Mouse (Mus musculus): ENCODE measurements around the gene Sh3kbp1. TPM values are rescaled to one million over a fixed set of nuclear protein-coding genes. Genes with fewer than 3 reads are reported as not detected.

The Sh3kbp1 gene
- total and polyA plus RNA-seq, 2 experiments from 2014 or later: 46.7 to 58.8 TPM

DNA sequence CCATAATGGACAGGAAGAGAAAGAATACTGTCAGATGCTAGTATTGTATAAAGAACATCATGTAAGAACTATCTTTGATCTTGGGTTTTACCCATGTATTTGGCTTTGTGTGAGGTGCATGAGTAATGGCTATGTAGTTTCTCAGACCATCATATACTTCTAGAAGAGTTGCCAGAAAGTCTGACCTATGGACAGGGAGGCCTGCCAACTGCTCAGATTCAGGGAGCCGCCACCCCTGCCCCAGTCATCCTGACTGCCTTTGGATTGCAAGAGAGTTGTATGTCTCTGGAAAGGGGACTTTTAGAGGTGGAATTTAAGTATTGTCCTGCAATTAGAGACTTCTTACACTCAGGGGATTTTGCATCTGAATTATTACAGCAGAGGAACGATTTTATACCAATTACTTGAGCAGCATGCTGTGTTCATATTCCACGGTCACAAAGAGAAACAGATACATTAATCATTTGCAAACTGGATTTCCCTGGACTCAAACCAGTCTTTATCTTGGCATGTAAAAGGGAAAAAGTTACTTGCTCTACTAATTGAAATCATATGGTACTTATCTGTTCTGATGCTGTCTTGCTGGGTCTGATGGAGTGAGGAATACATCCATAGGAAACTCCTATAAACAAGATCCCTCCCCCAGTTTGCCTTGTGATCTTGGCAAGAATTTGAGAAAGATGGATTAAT is 233.9 kb downstream of the Sh3kbp1 start:
- Histone ChIP-seq H3K9ac (no peak overlapping the region), H3K36me3 (ENCODE audit: insufficient read depth) (no peaks in the 10 kb centered on the region), H3K9me3 (ENCODE audit: low read length) (no peaks in the 10 kb centered on the region), H3K4me1 (ENCODE audit: insufficient read depth) (no peaks in the 10 kb centered on the region), H3K27me3 (ENCODE audit: insufficient read depth, low read length) (no peaks in the 10 kb centered on the region), H3K4me2 (ENCODE audit: low read depth) (no peak overlapping the region), H3K4me3 (ENCODE audit: low read depth, low read length) (no peak overlapping the region), H3K27ac (ENCODE audit: low read depth, low read length) (no peak overlapping the region)
- no peak for TF ChIP-seq CTCF (IDR thresholded peaks at IDR 0.05; ENCODE audit: low read depth)
- DNase-seq: no peak
- 64% methylated on average over 3 of the region's 3 CpGs for WGBS
- no peak for ATAC-seq

DNA sequence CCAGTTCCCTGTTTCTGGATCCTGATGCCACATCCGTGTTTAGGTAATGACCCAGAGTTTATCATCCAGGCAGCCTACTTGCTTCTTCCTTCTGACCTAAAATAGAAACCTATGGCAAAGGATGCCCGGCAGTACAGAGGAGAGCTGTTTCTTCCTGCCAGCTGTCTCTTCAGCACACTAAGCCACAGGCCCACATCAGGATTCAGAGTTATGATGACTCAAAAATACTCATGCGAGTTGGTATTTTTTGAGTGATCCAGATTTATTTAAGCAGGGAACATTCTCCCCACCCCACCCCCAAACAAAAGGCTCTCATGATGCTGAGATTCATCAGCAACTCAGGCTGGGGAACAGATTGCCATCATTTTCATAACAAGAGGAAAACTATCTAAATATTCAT is 240.6 kb downstream of the Sh3kbp1 start:
- WGBS: 85% methylated on average over 3 of the region's 3 CpGs
- TF ChIP-seq CTCF (IDR thresholded peaks at IDR 0.05; ENCODE audit: low read depth): no peak
- no peak for DNase-seq

DNA sequence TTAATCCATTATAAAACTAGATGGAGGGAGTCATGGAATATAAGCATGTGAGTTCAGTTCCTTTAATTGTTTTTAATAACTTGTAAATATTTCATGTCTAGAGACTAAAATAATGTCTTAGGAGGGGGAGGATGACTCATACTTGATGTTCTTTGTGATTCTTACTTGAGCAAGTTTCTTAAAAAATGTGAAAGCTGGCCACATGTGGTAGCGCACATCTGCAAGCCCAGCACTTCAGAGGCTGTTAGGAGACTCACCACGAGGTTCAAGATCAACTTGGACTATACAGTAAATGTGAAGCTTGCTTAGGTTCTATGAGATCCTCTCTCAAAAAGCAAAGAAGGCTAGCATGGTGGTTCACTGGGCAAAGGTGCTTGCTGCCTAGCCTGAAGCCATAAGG is 245.4 kb downstream of the Sh3kbp1 start:
- Histone ChIP-seq H3K4me3 (ENCODE audit: low read depth, low read length) (no peak overlapping the region), H3K9ac (no peak overlapping the region), H3K27me3 (ENCODE audit: insufficient read depth, low read length) (no peaks in the 10 kb centered on the region), H3K4me1 (ENCODE audit: insufficient read depth) (no peaks in the 10 kb centered on the region), H3K36me3 (ENCODE audit: insufficient read depth) (no peaks in the 10 kb centered on the region), H3K4me2 (ENCODE audit: low read depth) (no peak overlapping the region), H3K9me3 (ENCODE audit: low read length) (no peaks in the 10 kb centered on the region), H3K27ac (ENCODE audit: low read depth, low read length) (no peak overlapping the region)
- no peak for TF ChIP-seq CTCF (IDR thresholded peaks at IDR 0.05; ENCODE audit: low read depth)
- 73% methylated on average over 2 of the region's 2 CpGs for WGBS
- DNase-seq: no peak
- no peak for ATAC-seq

More for the DNA sequence above, 240.6 kb downstream of the Sh3kbp1 start:
- no peak overlapping the region for H3K27ac ChIP-seq (ENCODE audit: low read depth, low read length)
- no peaks in the 10 kb centered on the region for H3K9me3 ChIP-seq (ENCODE audit: low read length)
- no peak overlapping the region for H3K9ac ChIP-seq
- no peaks in the 10 kb centered on the region for H3K27me3 ChIP-seq (ENCODE audit: insufficient read depth, low read length)
- H3K4me3 ChIP-seq (ENCODE audit: low read depth, low read length): no peak overlapping the region
- H3K36me3 ChIP-seq (ENCODE audit: insufficient read depth): no peaks in the 10 kb centered on the region
- ATAC-seq: no peak
- H3K4me1 ChIP-seq (ENCODE audit: insufficient read depth): no peaks in the 10 kb centered on the region
- no peak overlapping the region for H3K4me2 ChIP-seq (ENCODE audit: low read depth)

DNA sequence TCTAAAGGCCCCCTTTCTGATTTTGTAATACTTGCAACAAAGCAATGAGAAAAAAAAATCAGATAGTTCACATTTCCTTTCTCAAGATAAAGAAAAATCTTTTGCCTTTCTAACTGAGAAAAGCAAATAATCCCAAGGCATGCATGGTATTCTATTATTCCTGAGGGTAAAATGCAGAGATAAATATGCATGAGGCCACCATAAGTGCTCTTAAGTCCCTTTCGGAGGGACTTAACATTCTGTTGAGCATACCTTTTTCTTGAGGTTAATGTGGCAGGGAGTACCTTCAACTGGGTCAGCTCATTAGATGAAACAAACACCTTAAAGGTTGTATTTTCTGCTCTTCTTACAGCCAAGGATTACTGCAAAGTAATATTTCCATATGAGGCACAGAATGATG is 250.7 kb downstream of the Sh3kbp1 start:
- no peak overlapping the region for H3K9ac ChIP-seq
- 65% methylated on average over 1 of the region's 1 CpGs for WGBS
- no peaks in the 10 kb centered on the region for H3K27me3 ChIP-seq (ENCODE audit: insufficient read depth, low read length)
- DNase-seq (no peak), ATAC-seq (no peak)
- H3K4me3 ChIP-seq (ENCODE audit: low read depth, low read length): no peak overlapping the region
- TF ChIP-seq CTCF (IDR thresholded peaks at IDR 0.05; ENCODE audit: low read depth): no peak
- no peaks in the 10 kb centered on the region for H3K9me3 ChIP-seq (ENCODE audit: low read length)
- H3K36me3 ChIP-seq (ENCODE audit: insufficient read depth): no peaks in the 10 kb centered on the region
- H3K27ac ChIP-seq (ENCODE audit: low read depth, low read length): no peak overlapping the region
- no peaks in the 10 kb centered on the region for H3K4me1 ChIP-seq (ENCODE audit: insufficient read depth)
- H3K4me2 ChIP-seq (ENCODE audit: low read depth): no peak overlapping the region

DNA sequence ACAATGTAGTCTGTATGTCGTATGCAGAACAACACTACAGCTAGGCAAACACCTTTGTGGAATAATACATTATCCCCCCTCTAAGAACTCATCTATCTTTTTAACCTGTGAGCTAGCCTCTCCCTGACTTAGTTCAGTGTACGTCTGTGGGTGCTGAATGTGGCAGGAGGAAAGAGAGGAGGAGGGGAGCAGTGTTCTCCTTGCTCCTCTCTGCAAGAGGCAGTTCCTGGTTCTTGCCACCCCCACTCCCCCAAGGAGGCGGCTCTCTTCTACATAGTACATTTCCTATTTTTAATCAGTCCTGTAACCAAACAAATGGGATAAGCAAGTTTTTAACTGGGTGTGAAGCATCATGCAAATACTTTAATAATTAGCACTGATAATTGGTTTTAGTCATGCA is 252.4 kb downstream of the Sh3kbp1 start:
- no peak overlapping the region for H3K27ac ChIP-seq (ENCODE audit: low read depth, low read length)
- no peak overlapping the region for H3K4me3 ChIP-seq (ENCODE audit: low read depth, low read length)
- no peaks in the 10 kb centered on the region for H3K27me3 ChIP-seq (ENCODE audit: insufficient read depth, low read length)
- no peak for DNase-seq
- H3K4me1 ChIP-seq (ENCODE audit: insufficient read depth): no peaks in the 10 kb centered on the region
- TF ChIP-seq CTCF (IDR thresholded peaks at IDR 0.05; ENCODE audit: low read depth): no peak
- H3K36me3 ChIP-seq (ENCODE audit: insufficient read depth): no peaks in the 10 kb centered on the region
- ATAC-seq: no peak
- H3K9ac ChIP-seq: no peak overlapping the region
- WGBS: 63% methylated on average over 3 of the region's 3 CpGs
- no peak overlapping the region for H3K4me2 ChIP-seq (ENCODE audit: low read depth)
- H3K9me3 ChIP-seq (ENCODE audit: low read length): no peaks in the 10 kb centered on the region

DNA sequence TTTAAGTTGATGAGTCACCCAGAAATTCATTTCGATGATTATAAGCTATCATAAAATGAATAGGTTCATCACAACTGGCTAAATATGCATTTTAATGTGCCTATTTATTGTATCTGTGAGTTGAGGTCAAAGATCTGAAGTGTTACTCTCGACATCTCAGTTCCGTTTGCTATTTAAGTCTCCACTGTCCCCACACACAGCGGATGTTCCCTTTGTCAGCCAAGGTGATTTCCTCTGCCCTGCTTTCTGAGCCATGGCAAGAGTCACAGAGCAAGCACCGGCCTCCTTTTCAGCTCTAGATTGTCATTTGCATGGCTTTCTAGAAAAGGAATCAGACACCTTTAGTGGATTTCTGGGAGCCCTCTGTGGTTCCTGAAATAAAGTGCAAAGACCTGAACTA is 254.5 kb downstream of the Sh3kbp1 start:
- DNase-seq: no peak
- Histone ChIP-seq H3K4me2 (ENCODE audit: low read depth) (no peak overlapping the region), H3K27ac (ENCODE audit: low read depth, low read length) (no peak overlapping the region), H3K9ac (no peak overlapping the region), H3K9me3 (ENCODE audit: low read length) (no peaks in the 10 kb centered on the region), H3K36me3 (ENCODE audit: insufficient read depth) (no peaks in the 10 kb centered on the region), H3K4me1 (ENCODE audit: insufficient read depth) (no peaks in the 10 kb centered on the region), H3K27me3 (ENCODE audit: insufficient read depth, low read length) (no peaks in the 10 kb centered on the region), H3K4me3 (ENCODE audit: low read depth, low read length) (no peak overlapping the region)
- no peak for ATAC-seq
- no peak for TF ChIP-seq CTCF (IDR thresholded peaks at IDR 0.05; ENCODE audit: low read depth)
- 70% methylated on average over 5 of the region's 5 CpGs for WGBS

DNA sequence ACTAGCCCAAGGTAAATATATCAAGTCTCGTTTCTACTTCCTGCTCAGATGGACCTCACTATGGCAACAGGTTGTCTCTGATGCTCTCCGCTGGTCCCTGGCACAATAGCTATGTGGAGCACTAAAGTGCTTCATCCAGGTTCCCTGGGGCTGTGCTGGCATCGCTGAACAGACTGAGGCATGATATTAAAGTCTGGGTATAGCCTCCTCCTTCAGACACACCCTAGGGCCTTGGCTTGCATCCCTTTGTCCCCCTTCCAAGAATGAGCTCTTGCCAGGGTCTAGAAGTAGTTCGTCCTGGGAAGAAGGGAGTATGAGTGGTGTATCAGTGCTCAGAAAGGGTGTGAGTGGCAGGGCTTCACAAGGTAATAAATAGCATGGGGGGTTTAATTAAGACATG is 269.5 kb downstream of the Sh3kbp1 start:
- no peak for DNase-seq
- H3K27me3 ChIP-seq (ENCODE audit: insufficient read depth, low read length): no peaks in the 10 kb centered on the region
- H3K9me3 ChIP-seq (ENCODE audit: low read length): no peaks in the 10 kb centered on the region
- no peak overlapping the region for H3K4me2 ChIP-seq (ENCODE audit: low read depth)
- WGBS: 62% methylated on average over 4 of the region's 4 CpGs
- ATAC-seq: no peak; the same call in 1 of the 2 replicates
- no peak for TF ChIP-seq CTCF (IDR thresholded peaks at IDR 0.05; ENCODE audit: low read depth)
- H3K36me3 ChIP-seq (ENCODE audit: insufficient read depth): no peaks in the 10 kb centered on the region
- H3K27ac ChIP-seq (ENCODE audit: low read depth, low read length): no peak overlapping the region
- no peaks in the 10 kb centered on the region for H3K4me1 ChIP-seq (ENCODE audit: insufficient read depth)
- H3K9ac ChIP-seq: no peak overlapping the region
- H3K4me3 ChIP-seq (ENCODE audit: low read depth, low read length): no peak overlapping the region

Measured in forebrain, postnatal 0 days (tissue).